Mouse (Mus musculus) liver, embryonic 13.5 days (tissue): ENCODE data around the gene Rnf40. TPM values are rescaled to one million over a fixed set of nuclear protein-coding genes. Genes with fewer than 3 reads are reported as not detected.
A peak's percentile ranks its signal among the peaks of the same experiment; 100 is the strongest.

Experiments used
- ATAC-seq: fragments of 200-750 bp; cut with Nextera tagmentation; 2 replicates; pipeline ENCODE4 v1.8.0; 2017; ENCODE audit warnings: low read depth, mild to moderate bottlenecking, moderate number of reproducible peaks, moderate library complexity
- DNase-seq: peaks from one replicate; pipeline ENCODE4 v3.0.0; 2022
- H3K27ac ChIP-seq: fragments of 300-500 bp; sonication (generic); 2 replicates; pipeline ENCODE4 v1.5.1; 2015; ENCODE audit warnings: moderate library complexity, mild to moderate bottlenecking, inconsistent platforms
- H3K27me3 ChIP-seq: fragments of 300-500 bp; sonication (generic); 2 replicates; pipeline ENCODE4 v1.6.1; 2015; ENCODE audit warnings: mild to moderate bottlenecking, inconsistent platforms
- H3K36me3 ChIP-seq: fragments of 300-500 bp; sonication (generic); 2 replicates; pipeline ENCODE4 v1.6.1; 2015; ENCODE audit warnings: mild to moderate bottlenecking, inconsistent platforms
- H3K4me1 ChIP-seq: fragments of 300-500 bp; sonication (generic); replicated peaks from 2 replicates; pipeline ENCODE4 v1.6.1; 2015; ENCODE audit warnings: inconsistent platforms
- H3K4me2 ChIP-seq: fragments of 300-500 bp; sonication (generic); 2 replicates; pipeline ENCODE4 v1.6.1; 2015; ENCODE audit warnings: inconsistent platforms, mild to moderate bottlenecking, moderate library complexity
- H3K4me3 ChIP-seq: fragments of 300-500 bp; sonication (generic); replicated peaks from 2 replicates; pipeline ENCODE4 v1.5.1; 2015; ENCODE audit warnings: mild to moderate bottlenecking, inconsistent platforms
- H3K9ac ChIP-seq: fragments of 300-500 bp; sonication (generic); 2 replicates; pipeline ENCODE4 v1.6.1; 2015; ENCODE audit warnings: mild to moderate bottlenecking, inconsistent platforms
- H3K9me3 ChIP-seq: fragments of 300-500 bp; sonication (generic); replicated peaks from 2 replicates; pipeline ENCODE4 v1.6.1; 2016; ENCODE audit warnings: inconsistent platforms
- WGBS: fragments of 180-500 bp; shearing (Covaris S2); methylation state at CpG from one replicate; pipeline ENCODE4 v1.1.7; 2015; ENCODE audit not compliant: insufficient replicate concordance; 5-methylcytosine and 5-hydroxymethylcytosine counted together
- polyA plus RNA-seq: library from polyadenylated mRNA; unstranded; fragments of >200 nt; fragmentation: Nextera tagmentation; extraction: Ambion mirVana; gene quantifications from 2 replicates; pipeline ENCODE4 v1.2.1, GENCODE M21; 2015

The Rnf40 gene
- polyA plus RNA-seq, 1 experiment from 2014 or later = 18.8 TPM

- H3K9ac ChIP-seq = no peak overlapping the region
- ATAC-seq (no peak; the same call in 1 of the 2 replicates), DNase-seq (no peak)
- no peaks in the 10 kb centered on the region for H3K9me3 ChIP-seq
- peaks cover 17% of the 10 kb centered on the region; the same call in 1 of the 2 replicates for H3K27me3 ChIP-seq
- H3K4me1 ChIP-seq = no peaks in the 10 kb centered on the region; the same call in none of the 2 replicates
- H3K4me2 ChIP-seq = peak overlapping the region; percentile 19; the same call in 1 of the 2 replicates
- 62% methylated on average over 3 of the region's 3 CpGs for WGBS
- no peak overlapping the region for H3K4me3 ChIP-seq
- H3K36me3 ChIP-seq = no peaks in the 10 kb centered on the region
- H3K27ac ChIP-seq = no peak overlapping the region
Measured at GRCm38 (mm10) chr7:127651624-127652023, 63.1 kb downstream of the Rnf40 start.

- Histone ChIP-seq H3K4me3 (no peak overlapping the region), H3K27me3 (peaks cover 17% of the 10 kb centered on the region; the same call in 1 of the 2 replicates), H3K27ac (no peak overlapping the region), H3K4me2 (peak overlapping the region; percentile 19), H3K9ac (no peak overlapping the region), H3K4me1 (no peaks in the 10 kb centered on the region; the same call in none of the 2 replicates), H3K9me3 (no peaks in the 10 kb centered on the region), H3K36me3 (no peaks in the 10 kb centered on the region)
- DNase-seq (no peak), ATAC-seq (no peak; the same call in 1 of the 2 replicates)
- 30% methylated on average over 18 of the region's 18 CpGs for WGBS
Measured at GRCm38 (mm10) chr7:127652050-127652449, 63.5 kb downstream of the Rnf40 start.

- WGBS = 68% methylated on average over 10 of the region's 10 CpGs
- DNase-seq = no peak
- Histone ChIP-seq H3K9me3 (no peaks in the 10 kb centered on the region), H3K36me3 (no peaks in the 10 kb centered on the region), H3K4me3 (no peak overlapping the region), H3K9ac (no peak overlapping the region), H3K4me1 (no peaks in the 10 kb centered on the region; the same call in 1 of the 2 replicates), H3K27me3 (peaks cover 14% of the 10 kb centered on the region; the same call in 1 of the 2 replicates), H3K4me2 (no peak overlapping the region), H3K27ac (no peak overlapping the region)
- no peak for ATAC-seq
Measured at GRCm38 (mm10) chr7:127654318-127654717, 65.8 kb downstream of the Rnf40 start.

Other genes with a start within 250 kb of the Rnf40 start
- 3.1 and 3.5 TPM in 2 replicates for gene Zfp768, start 243.2 kb upstream of the Rnf40 start, polyA plus RNA-seq
- gene Zfp747, start 212.7 kb upstream of the Rnf40 start, polyA plus RNA-seq = 1.7 and 2.1 TPM in 2 replicates
- 1.3 and 1.4 TPM in 2 replicates for gene 9130019O22Rik, start 201.6 kb upstream of the Rnf40 start, polyA plus RNA-seq
- gene E430018J23Rik, start 195.1 kb upstream of the Rnf40 start, polyA plus RNA-seq = 1.3 and 1.4 TPM in 2 replicates
- gene Zfp764, start 181.9 kb upstream of the Rnf40 start, polyA plus RNA-seq = 1.1 and 1.8 TPM in 2 replicates
- gene Zfp688, start 166.7 kb upstream of the Rnf40 start, polyA plus RNA-seq = 9.1 and 10.4 TPM in 2 replicates
- gene Zfp689, start 139.6 kb upstream of the Rnf40 start, polyA plus RNA-seq = 2.2 and 2.4 TPM in 2 replicates
- 19.4 and 24.0 TPM in 2 replicates for gene Prr14, start 129.2 kb upstream of the Rnf40 start, polyA plus RNA-seq
- gene Fbrs, start 109.6 kb upstream of the Rnf40 start, polyA plus RNA-seq = 3.6 and 3.7 TPM in 2 replicates
- 12.6 and 14.5 TPM in 2 replicates for gene Srcap, start 76.8 kb upstream of the Rnf40 start, polyA plus RNA-seq
- gene Gm42715, start 69.2 kb upstream of the Rnf40 start, polyA plus RNA-seq = 6.1 TPM in 2 replicates
- gene Tmem265, start 27.4 kb upstream of the Rnf40 start, polyA plus RNA-seq = 3.3 and 4.0 TPM in 2 replicates
- 19.3 and 20.2 TPM in 2 replicates for gene Phkg2, start 15.4 kb upstream of the Rnf40 start, polyA plus RNA-seq
- 7.3 TPM in 2 replicates for gene Ccdc189, start 172 bp upstream of the Rnf40 start, polyA plus RNA-seq
- 1.6 and 1.8 TPM in 2 replicates for gene Zfp629, start 27.0 kb downstream of the Rnf40 start, polyA plus RNA-seq
- 26.9 and 28.9 TPM in 2 replicates for gene Bcl7c, start 120.2 kb downstream of the Rnf40 start, polyA plus RNA-seq
- gene Ctf1, start 124.0 kb downstream of the Rnf40 start, polyA plus RNA-seq = 1.8 and 2.2 TPM in 2 replicates
- 0.07 and 0.16 TPM in 2 replicates for gene Ctf2, start 143.4 kb downstream of the Rnf40 start, polyA plus RNA-seq
- gene Fbxl19, start 155.8 kb downstream of the Rnf40 start, polyA plus RNA-seq = 3.1 and 3.3 TPM in 2 replicates
- gene Orai3, start 181.0 kb downstream of the Rnf40 start, polyA plus RNA-seq = 11.2 and 11.4 TPM in 2 replicates
- gene Setd1a, start 187.9 kb downstream of the Rnf40 start, polyA plus RNA-seq = 8.4 and 9.0 TPM in 2 replicates
- not detected in 2 replicates for gene Gm49388, start 196.8 kb downstream of the Rnf40 start, polyA plus RNA-seq
- gene Hsd3b7, start 211.8 kb downstream of the Rnf40 start, polyA plus RNA-seq = 37.8 and 39.3 TPM in 2 replicates
- gene Stx4a, start 235.5 kb downstream of the Rnf40 start, polyA plus RNA-seq = 17.4 and 17.5 TPM in 2 replicates
- gene Stx1b, start 235.8 kb downstream of the Rnf40 start, polyA plus RNA-seq = 0.22 and 0.41 TPM in 2 replicates